8 mouse cellular contexts compared by ENCODE assay signal in genomic region chr10:122982909-122983578, GRCm38 (mm10).
DNase-seq lines count a peak whose midpoint lies in the region; ATAC-seq lines count a peak whose summit lies in the region.

No protein-coding gene starts in this region.

- DNase-seq in kidney, postnatal 14 days = no peak
- peak; percentile 85 for DNase-seq in Muller cell, postnatal 12 days (ENCODE audit: inconsistent ontology term)
- DNase-seq in forebrain, embryonic 14.5 days (ENCODE audit: low spot score) = no peak
- no peak for DNase-seq in liver, embryonic 13.5 days
- no peak for DNase-seq in gastrocnemius, postnatal 14 days
- no peak for DNase-seq in urinary bladder, adult 18-20 months (ENCODE audit: low spot score in 2 of 2)
- DNase-seq in adrenal gland, adult 2 months = no peak

- H3K27ac ChIP-seq in kidney, embryonic 15.5 days = peak overlapping the region; percentile 23; the same call in 1 of the 2 replicates
- H3K27ac ChIP-seq in forebrain, embryonic 14.5 days (ENCODE audit: low read depth, low read length) = no peak overlapping the region
- H3K27ac ChIP-seq in liver, embryonic 13.5 days = peak overlapping the region; percentile 21; the same call in 1 of the 2 replicates

- no peak for ATAC-seq in kidney, embryonic 15.5 days (replicated peaks; ENCODE audit: low FRiP score)
- no peak for ATAC-seq in forebrain, embryonic 14.5 days
- no peak for ATAC-seq in liver, embryonic 13.5 days (ENCODE audit: low read depth)

- H3K27me3 ChIP-seq in kidney, embryonic 15.5 days = no peaks in the 10 kb centered on the region
- no peaks in the 10 kb centered on the region for H3K27me3 ChIP-seq in forebrain, embryonic 14.5 days (replicated peaks; ENCODE audit: control insufficient read depth, insufficient read depth, low read length)
- no peaks in the 10 kb centered on the region for H3K27me3 ChIP-seq in liver, embryonic 13.5 days

- no peak overlapping the region; the same call in 1 of the 2 replicates for H3K9ac ChIP-seq in kidney, embryonic 15.5 days
- peak overlapping the region; percentile 100 for H3K9ac ChIP-seq in forebrain, embryonic 14.5 days (ENCODE audit: low read length)
- peak overlapping the region; percentile 99 for H3K9ac ChIP-seq in liver, embryonic 13.5 days

- intact Hi-C loops in gastrocnemius, postnatal 14 days (cut with DNase I; ENCODE audit: low total_unique reads) = no loop called here

- no peaks in the 10 kb centered on the region for H3K9me3 ChIP-seq in kidney, embryonic 15.5 days (replicated peaks)
- no peaks in the 10 kb centered on the region for H3K9me3 ChIP-seq in forebrain, embryonic 14.5 days (replicated peaks; ENCODE audit: control insufficient read depth, low read length)
- H3K9me3 ChIP-seq in liver, embryonic 13.5 days (replicated peaks) = no peaks in the 10 kb centered on the region

- H3K4me1 ChIP-seq in kidney, embryonic 15.5 days = peaks cover 29% of the 10 kb centered on the region
- peaks cover 24% of the 10 kb centered on the region for H3K4me1 ChIP-seq in forebrain, embryonic 14.5 days (ENCODE audit: control insufficient read depth, insufficient read depth, low read length)
- peaks cover 35% of the 10 kb centered on the region for H3K4me1 ChIP-seq in liver, embryonic 13.5 days (replicated peaks)

- peak overlapping the region; percentile 74 for H3K4me3 ChIP-seq in kidney, embryonic 15.5 days (replicated peaks)
- peak overlapping the region; percentile 92 for H3K4me3 ChIP-seq in forebrain, embryonic 14.5 days (ENCODE audit: low read depth, low read length)
- H3K4me3 ChIP-seq in liver, embryonic 13.5 days (replicated peaks) = peak overlapping the region; percentile 95

- 82% methylated on average over 11 of the region's 11 CpGs for WGBS in kidney, embryonic 15.5 days
- WGBS in forebrain, embryonic 14.5 days = 79% methylated on average over 11 of the region's 11 CpGs
- 58% methylated on average over 11 of the region's 11 CpGs for WGBS in liver, embryonic 13.5 days (ENCODE audit: insufficient replicate concordance)

- H3K4me2 ChIP-seq in kidney, embryonic 15.5 days = peak overlapping the region; percentile 67
- peak overlapping the region; percentile 91 for H3K4me2 ChIP-seq in forebrain, embryonic 14.5 days (ENCODE audit: low read length)
- H3K4me2 ChIP-seq in liver, embryonic 13.5 days = peak overlapping the region; percentile 84

- peaks cover 37% of the 10 kb centered on the region for H3K36me3 ChIP-seq in kidney, embryonic 15.5 days
- peaks cover 14% of the 10 kb centered on the region for H3K36me3 ChIP-seq in forebrain, embryonic 14.5 days (ENCODE audit: control insufficient read depth, insufficient read depth, low read length)
- peaks cover 26% of the 10 kb centered on the region for H3K36me3 ChIP-seq in liver, embryonic 13.5 days
